Mouse (Mus musculus) natural killer cell, adult 2 months (primary cell): ENCODE data around the gene Tmem176a.

ENCODE experiments used
- DNase-seq, 2 experiments: peaks; one replicate each; pipeline ENCODE4 v3.0.0; 2022; ENCODE audit warnings: low spot score in 2 of 2

Gene Tmem176a

GRCm38 (mm10) chr6:48894203-48894602, 53.5 kb downstream of the Tmem176a start:
- no peak for DNase-seq

GRCm38 (mm10) chr6:48894938-48895818, 54.5 kb downstream of the Tmem176a start:
- no peak for DNase-seq

DNA sequence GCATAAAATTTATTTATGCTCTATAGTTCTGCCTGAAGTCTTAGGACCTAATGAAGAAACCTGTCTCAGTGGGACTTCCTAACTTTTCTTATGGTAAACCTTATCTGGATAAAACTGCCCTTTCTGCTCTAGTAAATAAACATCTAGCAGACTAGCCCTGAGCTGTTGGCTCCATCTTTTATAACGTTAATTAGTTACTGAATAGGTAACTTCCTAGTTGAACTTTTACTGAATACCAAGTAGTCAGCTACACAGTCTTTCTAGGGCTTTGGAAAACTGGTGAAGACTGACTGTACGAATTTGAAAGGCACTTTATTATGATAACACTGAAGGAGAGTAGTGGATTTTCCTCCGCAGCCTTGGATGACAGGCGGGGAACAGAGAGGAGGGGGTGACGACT, 55.2 kb downstream of the Tmem176a start:
- DNase-seq = no peak
